Mouse (Mus musculus) midbrain, postnatal 0 days (tissue): ENCODE measurements around the gene Ldhb. TPM values are rescaled to one million over a fixed set of nuclear protein-coding genes. Genes with fewer than 3 reads are reported as not detected.

Source experiments
- ATAC-seq: fragments of 200-750 bp; cut with Nextera tagmentation; 2 replicates; pipeline ENCODE4 v1.8.0; 2017; ENCODE audit warnings: moderate number of reproducible peaks, mild to moderate bottlenecking, moderate TSS enrichment, moderate library complexity; ENCODE audit not compliant: low FRiP score
- DNase-seq: peaks from one replicate; pipeline ENCODE4 v3.0.0-alpha.2; 2015; ENCODE audit warnings: low spot score
- H3K27ac ChIP-seq: fragments of 300-500 bp; sonication (generic); 2 replicates; pipeline ENCODE4 v1.5.1; 2014; ENCODE audit warnings: low read depth, mild to moderate bottlenecking, low read length, mixed read lengths
- H3K27me3 ChIP-seq: fragments of 300-500 bp; sonication (generic); 2 replicates; pipeline ENCODE4 v1.6.1; 2014; ENCODE audit warnings: low read length, control low read depth, mixed read lengths; ENCODE audit not compliant: insufficient read depth
- H3K36me3 ChIP-seq: fragments of 300-500 bp; sonication (generic); 2 replicates; pipeline ENCODE4 v1.6.1; 2014; ENCODE audit warnings: low read length, control low read depth, mixed read lengths; ENCODE audit not compliant: insufficient read depth
- H3K4me1 ChIP-seq: fragments of 300-500 bp; sonication (generic); 2 replicates; pipeline ENCODE4 v1.6.1; 2014; ENCODE audit warnings: mild to moderate bottlenecking, control low read depth, antibody characterized with exemption, low read length, mixed read lengths; ENCODE audit not compliant: insufficient read depth
- H3K4me2 ChIP-seq: fragments of 300-500 bp; sonication (generic); 2 replicates; pipeline ENCODE4 v1.6.1; 2014; ENCODE audit warnings: low read depth, mild to moderate bottlenecking, low read length, mixed read lengths; ENCODE audit not compliant: poor library complexity, severe bottlenecking
- H3K4me3 ChIP-seq: fragments of 300-500 bp; sonication (generic); 2 replicates; pipeline ENCODE4 v1.5.1; 2014; ENCODE audit warnings: low read depth, mild to moderate bottlenecking, low read length, moderate library complexity
- H3K9ac ChIP-seq: fragments of 300-500 bp; sonication (generic); replicated peaks from 2 replicates; pipeline ENCODE4 v1.6.1; 2014; ENCODE audit warnings: mild to moderate bottlenecking, low read length, moderate library complexity, mixed read lengths; ENCODE audit not compliant: poor library complexity, severe bottlenecking
- H3K9me3 ChIP-seq: fragments of 300-500 bp; sonication (generic); 2 replicates; pipeline ENCODE4 v1.6.1; 2016; ENCODE audit warnings: low read length, control low read depth
- CTCF ChIP-seq: IDR thresholded peaks from 2 replicates; pipeline ENCODE4 v1.5.1; 2016; ENCODE audit warnings: antibody characterized with exemption, mild to moderate bottlenecking
- WGBS: fragments of 180-500 bp; shearing (Covaris S2); extraction: QIAGEN DNeasy Blood & Tissue Kit; methylation state at CpG from one replicate; pipeline ENCODE4 v1.1.7; 2014; 5-methylcytosine and 5-hydroxymethylcytosine counted together
- polyA plus RNA-seq: library from polyadenylated mRNA; unstranded; fragments of >200 nt; fragmentation: Nextera tagmentation; extraction: Ambion mirVana; gene quantifications from 2 replicates; pipeline ENCODE4 v1.2.1, GENCODE M21; 2015
- total RNA-seq: library from RNA; depleted of rRNA; stranded (reverse); fragments of >200 nt; gene quantifications from 2 replicates; pipeline ENCODE4 v1.2.3, GENCODE M21; 2014

Ldhb gene
- total and polyA plus RNA-seq, 2 experiments from 2014 or later = 216 to 498 TPM

DNA sequence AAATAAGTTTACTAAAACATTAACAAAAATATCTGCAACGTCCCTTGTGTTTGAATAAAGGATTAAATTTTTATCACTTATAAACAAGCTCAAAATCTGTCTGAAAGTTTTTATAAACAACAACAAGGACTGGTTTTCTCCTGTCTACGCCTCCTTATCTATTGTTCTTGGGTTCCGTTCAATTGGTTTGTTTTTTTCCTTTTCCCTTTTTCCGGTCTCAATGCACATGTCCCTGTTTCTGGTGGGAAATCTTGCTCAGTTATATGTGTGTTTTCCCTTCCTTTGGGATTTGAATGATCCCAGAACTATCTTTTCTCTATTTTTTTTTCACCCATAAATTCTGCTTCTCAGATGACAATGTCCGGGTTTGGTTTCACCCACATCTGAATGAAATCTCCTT is 25.7 kb upstream of the Ldhb start:
- no peaks in the 10 kb centered on the region for H3K9me3 ChIP-seq
- H3K4me1 ChIP-seq = no peaks in the 10 kb centered on the region
- ATAC-seq (no peak), DNase-seq (no peak)
- no peaks in the 10 kb centered on the region for H3K27me3 ChIP-seq
- no peak for TF ChIP-seq CTCF
- no peak overlapping the region for H3K27ac ChIP-seq
- no peak overlapping the region for H3K4me2 ChIP-seq
- no peak overlapping the region for H3K9ac ChIP-seq
- H3K4me3 ChIP-seq = no peak overlapping the region
- no peaks in the 10 kb centered on the region for H3K36me3 ChIP-seq
- WGBS = 83% methylated on average over 5 of the region's 5 CpGs

DNA sequence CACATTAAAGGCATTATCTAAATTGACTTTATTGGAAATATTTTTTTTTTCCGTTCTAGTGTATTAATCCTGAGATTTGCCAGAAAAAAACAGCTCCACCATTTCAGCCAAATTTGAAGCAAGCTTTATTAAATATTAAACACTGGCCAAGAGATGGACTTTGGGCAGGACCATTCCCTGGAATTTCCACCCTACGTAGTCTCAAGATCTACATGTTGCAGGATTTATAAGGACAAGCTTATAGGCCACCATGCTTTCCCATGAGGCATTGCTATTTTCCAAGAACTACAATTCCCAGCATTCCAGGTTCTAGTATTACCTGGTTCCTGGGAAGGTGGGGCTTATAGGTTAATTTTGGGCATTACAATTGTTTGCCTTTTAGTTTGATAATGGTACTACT is 24.9 kb upstream of the Ldhb start:
- Histone ChIP-seq H3K36me3 (no peaks in the 10 kb centered on the region), H3K4me2 (no peak overlapping the region), H3K27me3 (no peaks in the 10 kb centered on the region), H3K4me1 (no peaks in the 10 kb centered on the region), H3K27ac (no peak overlapping the region), H3K9ac (no peak overlapping the region), H3K9me3 (no peaks in the 10 kb centered on the region), H3K4me3 (no peak overlapping the region)
- ATAC-seq (no peak), DNase-seq (no peak)
- TF ChIP-seq CTCF = no peak
- WGBS = 90% methylated on average over 2 of the region's 2 CpGs

DNA sequence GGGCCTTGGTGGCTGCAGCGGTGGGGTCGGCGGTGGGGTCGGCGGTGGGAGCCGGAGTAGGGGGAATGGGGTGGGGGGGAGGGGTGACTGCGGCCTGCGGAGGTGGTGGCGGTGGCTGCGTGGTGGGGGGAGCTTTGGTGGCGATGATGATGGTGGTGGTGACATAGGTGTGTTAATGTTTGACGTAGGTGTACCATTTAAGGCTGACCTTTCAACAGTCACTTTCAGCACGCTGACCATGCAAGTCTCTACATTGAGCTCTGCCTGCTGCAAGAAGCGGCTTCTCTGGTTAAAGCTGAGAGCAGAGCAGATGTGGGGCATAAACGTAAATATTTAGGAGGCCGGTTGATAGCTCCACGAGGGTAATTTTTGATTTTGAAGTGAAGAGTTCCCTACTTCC is 24.4 kb upstream of the Ldhb start:
- ATAC-seq (no peak), DNase-seq (no peak)
- no peak overlapping the region for H3K27ac ChIP-seq
- WGBS = 97% methylated on average over 17 of the region's 17 CpGs
- H3K4me1 ChIP-seq = no peaks in the 10 kb centered on the region
- H3K9me3 ChIP-seq = no peaks in the 10 kb centered on the region
- no peaks in the 10 kb centered on the region for H3K27me3 ChIP-seq
- H3K9ac ChIP-seq = no peak overlapping the region
- H3K4me2 ChIP-seq = no peak overlapping the region
- TF ChIP-seq CTCF = no peak
- no peaks in the 10 kb centered on the region for H3K36me3 ChIP-seq
- H3K4me3 ChIP-seq = no peak overlapping the region

DNA sequence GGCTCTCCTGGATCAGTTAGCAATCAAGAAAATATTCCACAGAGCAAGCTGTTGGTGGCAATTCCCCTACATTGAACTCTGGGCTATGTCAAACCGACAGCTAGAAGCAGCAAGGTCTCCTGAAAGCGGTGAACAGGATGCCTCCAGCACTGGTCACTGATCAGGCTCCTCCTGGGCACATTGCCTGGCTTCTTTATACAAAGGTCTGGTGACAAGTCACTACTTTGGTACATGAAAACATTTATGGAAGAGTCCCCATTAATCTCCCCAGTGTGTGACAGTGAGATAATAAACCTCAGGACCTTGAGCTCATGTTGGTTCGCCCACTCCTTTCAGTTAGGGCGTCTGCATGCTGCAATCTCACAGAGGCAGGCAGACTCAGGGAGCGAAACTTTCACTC is 22.6 kb upstream of the Ldhb start:
- TF ChIP-seq CTCF = no peak
- Histone ChIP-seq H3K27ac (no peak overlapping the region), H3K9me3 (no peaks in the 10 kb centered on the region), H3K4me3 (no peak overlapping the region), H3K4me1 (no peaks in the 10 kb centered on the region), H3K27me3 (no peaks in the 10 kb centered on the region), H3K36me3 (no peaks in the 10 kb centered on the region), H3K9ac (no peak overlapping the region), H3K4me2 (no peak overlapping the region)
- no peak for ATAC-seq
- DNase-seq = no peak
- WGBS = 88% methylated on average over 5 of the region's 5 CpGs

DNA sequence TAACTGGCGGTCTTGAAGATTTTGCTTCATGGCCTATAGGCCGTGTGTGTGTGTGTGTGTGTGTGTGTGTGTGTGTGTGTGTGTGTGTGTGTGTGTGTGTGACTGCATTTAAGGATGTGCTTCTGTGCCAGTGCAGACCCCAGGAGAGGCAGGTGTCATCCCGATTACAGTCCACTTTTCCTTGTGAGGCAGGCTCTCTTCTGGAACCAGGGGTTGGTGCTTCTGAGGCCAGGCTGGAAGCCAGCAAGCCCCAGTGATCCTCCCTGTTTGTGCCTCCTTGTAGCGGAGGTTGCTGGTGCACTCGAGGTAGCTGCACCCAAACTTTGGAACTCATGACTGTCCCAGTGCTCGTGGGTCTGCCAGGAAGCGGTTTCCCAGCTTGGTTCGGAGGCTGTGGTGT is 21.9 kb upstream of the Ldhb start:
- H3K36me3 ChIP-seq = no peaks in the 10 kb centered on the region
- no peak overlapping the region for H3K4me2 ChIP-seq
- no peak for ATAC-seq
- H3K9ac ChIP-seq = no peak overlapping the region
- no peak for TF ChIP-seq CTCF
- no peak overlapping the region for H3K27ac ChIP-seq
- no peak for DNase-seq
- H3K4me3 ChIP-seq = no peak overlapping the region
- no peaks in the 10 kb centered on the region for H3K4me1 ChIP-seq
- H3K9me3 ChIP-seq = no peaks in the 10 kb centered on the region
- H3K27me3 ChIP-seq = no peaks in the 10 kb centered on the region
- WGBS = 89% methylated on average over 8 of the region's 8 CpGs

DNA sequence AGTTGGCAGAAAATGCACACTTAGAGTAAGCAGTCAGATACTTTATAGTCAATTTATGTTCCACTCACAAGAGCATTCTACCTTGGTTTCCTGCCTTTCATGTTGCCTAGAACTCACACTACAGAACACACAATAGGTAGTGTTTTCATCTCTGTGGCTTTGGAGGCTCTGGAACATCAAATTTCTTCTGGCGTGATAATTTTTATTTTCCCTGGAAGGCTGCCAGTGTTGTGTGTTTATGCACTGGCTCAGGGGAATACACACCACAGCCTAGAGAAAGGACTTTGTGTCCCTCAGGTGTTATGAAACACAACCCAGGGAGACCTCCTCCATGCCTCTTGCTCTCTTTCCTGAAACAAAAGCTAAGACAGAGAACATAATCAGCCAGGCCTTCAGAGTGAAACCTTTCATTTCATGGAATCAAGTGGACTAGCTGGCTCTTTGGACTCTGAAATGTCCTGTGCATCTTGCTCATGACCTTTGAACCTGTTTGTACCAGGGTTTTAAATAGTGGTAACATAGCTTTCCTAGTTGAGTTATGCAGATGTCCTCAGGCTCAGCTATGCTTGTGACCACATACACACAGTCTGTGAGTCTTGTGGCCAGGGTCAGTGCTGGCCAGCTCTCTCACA is 20.3 kb upstream of the Ldhb start:
- no peak for DNase-seq
- Histone ChIP-seq H3K9ac (no peak overlapping the region), H3K4me1 (no peaks in the 10 kb centered on the region), H3K27me3 (no peaks in the 10 kb centered on the region), H3K27ac (no peak overlapping the region), H3K4me3 (no peak overlapping the region), H3K36me3 (no peaks in the 10 kb centered on the region), H3K9me3 (no peaks in the 10 kb centered on the region), H3K4me2 (no peak overlapping the region)
- no peak for ATAC-seq
- no peak for TF ChIP-seq CTCF
- WGBS = 66% methylated on average over 1 of the region's 1 CpGs
